13 mouse cellular contexts compared by ENCODE assay signal in the genomic region with DNA sequence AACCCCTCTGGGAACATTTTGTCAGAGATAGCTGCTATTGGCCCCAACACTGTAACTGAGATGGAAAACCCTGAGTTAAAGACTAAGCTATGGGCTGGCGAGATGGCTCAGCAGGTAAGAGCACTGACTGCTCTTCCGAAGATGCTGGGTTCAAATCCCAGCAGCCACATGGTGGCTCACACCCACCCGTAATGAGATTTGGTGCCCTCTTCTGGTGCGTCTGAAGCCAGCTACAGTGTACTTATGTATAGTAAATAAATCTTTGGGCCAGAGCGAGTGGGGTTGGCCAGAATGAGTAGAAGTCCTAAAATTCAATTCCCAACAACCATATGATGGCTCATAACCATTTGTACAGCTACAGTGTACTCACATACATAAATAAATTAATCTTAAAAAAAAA. TPM values are rescaled to one million over a fixed set of nuclear protein-coding genes. Genes with fewer than 3 reads are reported as not detected.
DNase-seq lines count a peak whose midpoint lies in the region; ATAC-seq and TF ChIP-seq lines count a peak whose summit lies in the region.
"Had no signal": no experiment of that assay in that cellular context is flagged by ENCODE, and none has a peak within 500 bp of the region (broad histone marks: within the 10 kb centered on the region; RNA-seq: fewer than 3 reads in every experiment).

No protein-coding gene starts in this region.

- WGBS in heart, adult 2 months: 65% methylated on average over 5 of the region's 5 CpGs
- 83% methylated on average over 5 of the region's 5 CpGs for WGBS in midbrain, embryonic 11.5 days
- 77% methylated on average over 5 of the region's 5 CpGs for WGBS in midbrain, embryonic 14.5 days

- no peaks in the 10 kb centered on the region for H3K9me3 ChIP-seq in midbrain, embryonic 11.5 days (ENCODE audit: control insufficient read depth, low read length)
- H3K9me3 ChIP-seq in midbrain, embryonic 14.5 days (ENCODE audit: control insufficient read depth, low read length): no peaks in the 10 kb centered on the region
- H3K9me3 ChIP-seq: forebrain, embryonic 13.5 days; heart, embryonic 13.5 days; limb, embryonic 12.5 days; midbrain, embryonic 13.5 days had no signal

- no peak overlapping the region for H3K9ac ChIP-seq in heart, adult 2 months (ENCODE audit: low read depth, low read length)
- no peak overlapping the region for H3K9ac ChIP-seq in midbrain, embryonic 11.5 days (ENCODE audit: low read length)
- no peak overlapping the region for H3K9ac ChIP-seq in midbrain, embryonic 14.5 days (replicated peaks; ENCODE audit: low read length)
- H3K9ac ChIP-seq: forebrain, embryonic 13.5 days; heart, embryonic 13.5 days; limb, embryonic 12.5 days had no signal

- no peak for ATAC-seq in midbrain, embryonic 11.5 days (ENCODE audit: low FRiP score)
- no peak for ATAC-seq in midbrain, embryonic 14.5 days (ENCODE audit: low FRiP score, low TSS enrichment)
- ATAC-seq in monocyte, adult 5-6 weeks (replicated peaks; ENCODE audit: insufficient number of reproducible peaks, low FRiP score, low TSS enrichment, poor library complexity, severe bottlenecking): no peak
- ATAC-seq: forebrain, embryonic 13.5 days; midbrain, embryonic 13.5 days had no signal

- H3K79me2 ChIP-seq in heart, adult 2 months (replicated peaks; ENCODE audit: control insufficient read depth, insufficient read depth, low read length): no peaks in the 10 kb centered on the region

- peak; percentile 60 for TF ChIP-seq CTCF in heart, adult 2 months (IDR thresholded peaks at IDR 0.05)

- H3K36me3 ChIP-seq in heart, adult 2 months (ENCODE audit: control insufficient read depth, insufficient read depth, low read length): no peaks in the 10 kb centered on the region; the same call in 1 of the 2 replicates
- peaks cover 20% of the 10 kb centered on the region for H3K36me3 ChIP-seq in midbrain, embryonic 11.5 days (ENCODE audit: control insufficient read depth, insufficient read depth, low read length)
- H3K36me3 ChIP-seq in midbrain, embryonic 14.5 days (ENCODE audit: control insufficient read depth, insufficient read depth, low read length): peaks cover 62% of the 10 kb centered on the region

- no peaks in the 10 kb centered on the region for H3K27me3 ChIP-seq in heart, adult 2 months (ENCODE audit: control insufficient read depth, insufficient read depth, low read length)
- H3K27me3 ChIP-seq in midbrain, embryonic 11.5 days (ENCODE audit: control insufficient read depth, insufficient read depth, low read length): no peaks in the 10 kb centered on the region
- no peaks in the 10 kb centered on the region for H3K27me3 ChIP-seq in midbrain, embryonic 14.5 days (ENCODE audit: control insufficient read depth, insufficient read depth, low read length)
- H3K27me3 ChIP-seq: forebrain, embryonic 13.5 days; heart, embryonic 13.5 days; limb, embryonic 12.5 days; midbrain, embryonic 13.5 days had no signal

- no peak overlapping the region for H3K4me3 ChIP-seq in heart, adult 2 months
- H3K4me3 ChIP-seq in midbrain, embryonic 11.5 days (ENCODE audit: low read depth, low read length): no peak overlapping the region
- H3K4me3 ChIP-seq in midbrain, embryonic 14.5 days (replicated peaks; ENCODE audit: low read depth, low read length): no peak overlapping the region
- H3K4me3 ChIP-seq: forebrain, embryonic 13.5 days; heart, embryonic 13.5 days; limb, embryonic 12.5 days; midbrain, embryonic 13.5 days had no signal

- peaks cover 1% of the 10 kb centered on the region for H3K4me1 ChIP-seq in heart, adult 2 months (ENCODE audit: control insufficient read depth, insufficient read depth, low read length)
- H3K4me1 ChIP-seq in midbrain, embryonic 11.5 days (ENCODE audit: control insufficient read depth, insufficient read depth, low read length): peaks cover 9% of the 10 kb centered on the region
- H3K4me1 ChIP-seq in midbrain, embryonic 14.5 days (ENCODE audit: control insufficient read depth, insufficient read depth, low read length): peaks cover 12% of the 10 kb centered on the region

- H3K27ac ChIP-seq in heart, adult 2 months: no peak overlapping the region
- no peak overlapping the region for H3K27ac ChIP-seq in midbrain, embryonic 11.5 days (ENCODE audit: low read depth, low read length)
- H3K27ac ChIP-seq in midbrain, embryonic 14.5 days (replicated peaks; ENCODE audit: low read depth, low read length): no peak overlapping the region
- H3K27ac ChIP-seq: forebrain, embryonic 13.5 days; heart, embryonic 13.5 days; limb, embryonic 12.5 days; midbrain, embryonic 13.5 days had no signal

- no peak overlapping the region for H3K4me2 ChIP-seq in midbrain, embryonic 11.5 days
- H3K4me2 ChIP-seq in midbrain, embryonic 14.5 days (ENCODE audit: low read length): no peak overlapping the region
- H3K4me2 ChIP-seq: forebrain, embryonic 13.5 days; heart, embryonic 13.5 days; limb, embryonic 12.5 days; midbrain, embryonic 13.5 days had no signal

- no peak for TF ChIP-seq POLR2A in heart, adult 2 months (IDR thresholded peaks at IDR 0.05; ENCODE audit: insufficient read depth, low read depth, low read length)

- DNase-seq in heart, adult 2 months: no peak
- DNase-seq in heart, adult 11 months: no peak
- DNase-seq in midbrain, embryonic 11.5 days (ENCODE audit: low spot score, missing footprints): peak; percentile 68
- DNase-seq in midbrain, embryonic 14.5 days: no peak
- peak; percentile 71 for DNase-seq in induced T-regulatory cell, adult 2 months (ENCODE audit: low read depth)
- DNase-seq in thymus, postnatal 4 days: peak; percentile 81
- no peak for DNase-seq in layer of hippocampus, adult 11-12 months (ENCODE audit: low spot score)
- DNase-seq: cerebellum, postnatal 25 days had no signal

- no peak for TF ChIP-seq EP300 in heart, adult 2 months (IDR thresholded peaks at IDR 0.05; ENCODE audit: insufficient read depth, low read depth, low read length)

- intact Hi-C loops in heart, adult 2 months (cut with DNase I): no loop called here

RNA-seq across cellular contexts. Expression of a gene that starts 5.1 kb away (rescaled TPM):
- 10 to 100 TPM; 15.7 to 15.9 TPM for total RNA-seq in heart, adult 2 months (2021)
- 13.2 and 15.6 TPM in 2 replicates for polyA plus RNA-seq in heart, adult 2 months (2012; rRNA removed)
- polyA plus RNA-seq in midbrain, embryonic 11.5 days (2014; fragmentation: Nextera tagmentation; extraction: Ambion mirVana): 29.6 and 30.4 TPM in 2 replicates
- 32.0 and 33.2 TPM in 2 replicates for polyA plus RNA-seq in midbrain, embryonic 14.5 days (2014; fragmentation: Nextera tagmentation; extraction: Ambion mirVana)
- total RNA-seq in monocyte, adult 5-6 weeks (2017): 6.1 to 11.2 TPM (median 8.2 TPM) in 3 replicates

RNA-seq across cellular contexts. Expression of a gene that starts 5.2 kb away (rescaled TPM):
- 10 to 100 TPM; 13.5 to 15.0 TPM for total RNA-seq in heart, adult 2 months (2021)
- polyA plus RNA-seq in heart, adult 2 months (2012; rRNA removed): 17.4 and 25.1 TPM in 2 replicates
- polyA plus RNA-seq in midbrain, embryonic 11.5 days (2014; fragmentation: Nextera tagmentation; extraction: Ambion mirVana): 39.0 and 41.2 TPM in 2 replicates
- polyA plus RNA-seq in midbrain, embryonic 14.5 days (2014; fragmentation: Nextera tagmentation; extraction: Ambion mirVana): 48.1 and 49.5 TPM in 2 replicates
- total RNA-seq in monocyte, adult 5-6 weeks (2017): 34.9 to 75.1 TPM (median 57.2 TPM) in 3 replicates

RNA-seq across cellular contexts. Expression of a gene that starts 5.2 kb away (rescaled TPM):
- total RNA-seq in heart, adult 2 months (2021): 1 to 10 TPM; 2.8 TPM
- 0.27 and 1.5 TPM in 2 replicates for polyA plus RNA-seq in heart, adult 2 months (2012; rRNA removed)
- 1.4 and 1.8 TPM in 2 replicates for polyA plus RNA-seq in midbrain, embryonic 11.5 days (2014; fragmentation: Nextera tagmentation; extraction: Ambion mirVana)
- 3.1 and 3.2 TPM in 2 replicates for polyA plus RNA-seq in midbrain, embryonic 14.5 days (2014; fragmentation: Nextera tagmentation; extraction: Ambion mirVana)
- 0.21 to 4.1 TPM (median 3.4 TPM) in 3 replicates for total RNA-seq in monocyte, adult 5-6 weeks (2017)

RNA-seq across cellular contexts. Expression of a gene that starts 24.3 kb away (rescaled TPM):
- 1 to 10 TPM; 3.4 to 3.6 TPM for total RNA-seq in heart, adult 2 months (2021)
- 2.9 and 3.6 TPM in 2 replicates for polyA plus RNA-seq in heart, adult 2 months (2012; rRNA removed)
- 6.3 and 8.0 TPM in 2 replicates for polyA plus RNA-seq in midbrain, embryonic 11.5 days (2014; fragmentation: Nextera tagmentation; extraction: Ambion mirVana)
- 7.5 and 7.6 TPM in 2 replicates for polyA plus RNA-seq in midbrain, embryonic 14.5 days (2014; fragmentation: Nextera tagmentation; extraction: Ambion mirVana)
- total RNA-seq in monocyte, adult 5-6 weeks (2017): 2.6 to 3.9 TPM (median 3.0 TPM) in 3 replicates

Comparison
In these comparisons a context has a peak if more than half of its experiments do, and no peak if none do; other contexts are left out.
1. DNase-seq: peak in midbrain, embryonic 11.5 days (single experiment), induced T-regulatory cell, adult 2 months (single experiment) and thymus, postnatal 4 days (single experiment); none in heart, adult 2 months (0 of 2), heart, adult 11 months (single experiment), midbrain, embryonic 14.5 days (single experiment) and layer of hippocampus, adult 11-12 months (single experiment).